Mouse (Mus musculus) erythroid progenitor cell, adult 5-6 weeks (primary cell): Measurements from ENCODE around the gene Abhd18. TPM values are rescaled to one million over a fixed set of nuclear protein-coding genes. Genes with fewer than 3 reads are reported as not detected.

Source experiments
- ATAC-seq: replicated peaks from 2 replicates; pipeline ENCODE4 v1.8.0; 2016; ENCODE audit warnings: moderate number of reproducible peaks, mild to moderate bottlenecking, moderate TSS enrichment, inconsistent platforms; ENCODE audit not compliant: poor library complexity, low FRiP score, severe bottlenecking
- total RNA-seq, 2 experiments: library from RNA; stranded (forward) in 1 of 2; stranded (reverse) in 1 of 2; fragments of 150-400 nt in 1 of 2; fragments of 186-747, 209-891 nt in 1 of 2; gene quantifications; 2 replicates each; pipeline versions ENCODE4 v1.2.3 to v1.2.4; 2015 to 2017; ENCODE audit warnings: low replicate concordance in 2 of 2

Gene Abhd18
- total RNA-seq, 2 experiments from 2014 or later, result 7.1 to 7.3 TPM

DNA sequence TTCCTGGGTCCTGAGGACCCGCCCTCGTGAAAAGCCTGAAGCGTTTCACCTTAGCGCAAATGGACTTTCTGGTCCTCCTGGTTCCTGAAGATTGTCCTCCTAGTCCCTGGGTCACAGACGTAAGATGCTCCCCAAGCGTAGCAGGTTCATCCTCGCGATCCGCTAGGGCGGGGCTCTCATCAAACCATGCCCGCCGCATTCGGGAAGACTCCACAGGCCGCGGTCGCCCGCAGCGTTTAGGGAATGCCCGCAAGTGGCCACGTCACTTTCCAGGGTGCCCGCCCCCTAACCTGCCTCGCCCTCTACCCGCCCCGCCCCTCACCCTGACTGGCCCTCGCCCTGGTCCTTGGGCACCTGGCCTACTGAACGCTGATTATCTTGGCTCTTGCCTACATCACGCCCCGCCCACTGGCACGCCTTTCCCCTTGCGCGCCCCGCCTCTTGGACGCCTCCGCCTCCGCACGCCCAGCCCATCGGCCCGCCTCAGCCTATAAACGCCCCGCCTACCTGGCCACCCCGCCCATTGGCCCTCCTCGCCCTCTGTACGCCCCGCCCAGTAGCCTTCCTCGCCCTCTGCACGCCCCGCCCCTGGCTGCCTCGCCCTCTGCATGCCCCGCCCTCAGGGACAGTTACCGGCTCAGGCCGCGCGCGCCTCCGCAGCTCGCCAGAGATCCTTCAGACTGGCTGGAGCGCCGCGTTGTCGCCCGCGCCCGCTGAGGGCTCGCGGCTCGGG, 102.6 kb downstream of the Abhd18 start, which contains the start of gene Larp1b:
TSS of gene Larp1b (plus strand) at position 659 of the 733 bp plus-strand sequence.
- ATAC-seq, result peak; percentile 85

DNA sequence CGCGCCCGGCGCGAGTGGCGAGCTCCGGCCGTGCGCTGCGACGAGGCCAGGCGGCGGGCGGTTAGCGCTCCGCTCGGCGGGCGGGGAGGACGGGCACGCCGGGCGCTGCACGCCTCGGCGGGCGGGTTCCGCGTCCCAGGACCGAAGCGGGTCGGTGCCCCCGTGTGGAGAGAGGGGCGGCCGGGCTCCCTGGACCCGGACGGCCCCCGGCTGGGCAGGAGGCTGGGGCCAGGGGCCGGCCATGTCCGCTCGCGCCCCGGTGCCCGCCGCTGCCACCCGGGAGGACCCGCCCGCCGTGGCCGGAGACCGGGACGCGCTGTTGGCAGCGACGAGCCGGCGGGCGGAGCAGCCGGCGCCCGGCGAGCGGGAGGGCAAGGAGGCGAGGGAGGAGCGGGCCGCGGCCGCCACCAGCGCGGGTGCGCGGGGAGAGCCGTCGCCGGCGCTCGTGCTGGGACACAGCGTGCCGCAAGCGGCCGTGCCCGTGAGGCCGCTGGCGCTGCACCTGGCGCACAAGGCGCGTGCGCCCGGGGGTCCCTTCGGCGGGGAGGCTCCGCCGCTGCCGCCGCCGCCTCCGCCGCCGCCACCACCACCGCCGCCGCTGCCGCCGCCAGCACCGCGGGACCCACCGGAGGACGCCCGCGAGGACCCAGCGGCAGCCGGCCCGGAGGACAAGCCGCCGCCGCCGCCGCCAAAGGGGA, 103.3 kb downstream of the Abhd18 start:
- peak; percentile 12; the same call in 1 of the 2 replicates for ATAC-seq

DNA sequence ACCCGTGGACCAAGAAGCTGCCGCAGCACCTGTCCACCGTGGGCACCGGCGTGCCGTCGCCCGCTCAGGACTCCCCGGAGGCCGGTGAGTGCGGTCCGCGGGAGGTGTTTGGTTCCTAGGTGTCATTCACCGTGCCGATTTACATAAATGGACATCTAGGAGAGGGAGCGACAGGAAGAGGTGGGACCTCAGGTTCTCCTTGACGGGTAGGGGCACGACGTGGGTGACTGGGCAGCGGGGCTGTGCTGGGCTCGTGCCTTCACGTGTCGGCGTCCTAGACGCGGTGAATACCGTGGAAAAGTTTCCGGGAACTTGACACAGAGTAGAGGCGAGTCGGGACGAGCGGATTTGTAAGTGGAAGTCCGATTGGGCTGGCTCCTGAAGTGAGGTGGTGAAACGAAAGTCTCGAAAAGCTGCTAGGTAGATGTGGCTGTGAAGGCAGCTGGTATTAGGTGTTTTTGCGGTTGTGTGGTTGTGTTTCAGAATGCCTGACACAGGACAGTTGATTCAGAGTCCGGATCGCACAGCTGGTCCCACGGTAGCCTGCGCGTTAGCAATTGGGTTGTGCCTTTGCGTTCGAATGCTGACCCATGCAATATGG, 103.9 kb downstream of the Abhd18 start:
- peak; percentile 32 for ATAC-seq

DNA sequence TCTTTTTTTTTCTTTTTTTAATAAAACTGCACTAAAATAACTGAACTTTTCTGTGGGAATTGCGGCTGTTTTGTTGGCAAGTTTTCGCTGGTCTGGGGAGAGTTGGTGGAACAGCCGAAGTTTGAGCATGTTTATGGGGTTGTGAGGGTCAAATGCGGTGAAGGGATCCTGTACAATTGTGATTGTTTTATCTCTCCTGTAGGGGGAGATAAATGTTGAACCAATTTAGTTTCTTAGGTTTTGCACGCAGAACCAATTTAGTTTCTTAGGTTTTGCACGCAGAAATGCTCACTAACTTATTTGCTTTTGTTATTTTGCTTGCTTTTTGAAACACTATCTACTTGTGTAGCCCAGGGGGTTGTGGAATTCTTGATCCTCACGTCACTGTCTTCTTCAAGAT, 104.6 kb downstream of the Abhd18 start:
- ATAC-seq, result 0 out of 2 replicates have a peak, but pooled peaks have one; percentile 12

DNA sequence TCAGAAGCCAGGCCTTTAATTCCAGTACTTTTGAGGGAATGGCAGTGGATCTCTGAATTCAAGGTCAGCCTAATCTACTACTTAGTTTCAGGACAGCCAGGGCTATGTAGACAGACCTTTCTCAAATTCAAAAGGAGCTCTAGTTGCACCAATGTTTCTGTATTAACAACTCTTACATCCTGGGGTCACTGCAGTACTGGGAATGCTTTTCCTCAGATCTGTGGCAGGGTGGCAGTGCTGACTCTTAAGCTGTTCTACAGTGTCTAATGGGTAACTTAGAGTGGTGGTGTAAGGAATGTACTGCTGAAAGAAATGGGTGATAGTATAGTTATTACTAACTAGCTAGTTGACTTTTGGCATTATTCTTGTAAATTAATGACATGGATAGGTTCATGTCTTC, 105.8 kb downstream of the Abhd18 start:
- no peak for ATAC-seq

DNA sequence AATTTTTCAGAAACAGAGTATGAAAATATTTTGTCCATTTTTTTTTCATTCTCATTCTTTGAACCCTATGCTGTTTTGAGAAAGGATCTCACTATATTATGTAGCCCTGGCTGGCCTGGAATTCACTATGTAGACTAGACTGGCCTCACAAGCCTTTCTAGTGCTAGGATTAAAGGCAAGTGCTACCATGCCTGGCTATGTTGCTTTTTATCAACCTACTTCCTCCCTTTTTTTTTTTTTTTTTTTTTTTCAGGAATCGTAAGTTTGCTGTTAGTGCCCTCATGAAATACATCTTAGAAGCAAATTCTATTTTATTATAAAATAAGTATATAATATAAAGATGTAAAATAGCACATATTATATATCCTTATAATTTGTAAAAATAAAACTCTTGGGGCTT, 108.0 kb downstream of the Abhd18 start:
- ATAC-seq, result no peak

DNA sequence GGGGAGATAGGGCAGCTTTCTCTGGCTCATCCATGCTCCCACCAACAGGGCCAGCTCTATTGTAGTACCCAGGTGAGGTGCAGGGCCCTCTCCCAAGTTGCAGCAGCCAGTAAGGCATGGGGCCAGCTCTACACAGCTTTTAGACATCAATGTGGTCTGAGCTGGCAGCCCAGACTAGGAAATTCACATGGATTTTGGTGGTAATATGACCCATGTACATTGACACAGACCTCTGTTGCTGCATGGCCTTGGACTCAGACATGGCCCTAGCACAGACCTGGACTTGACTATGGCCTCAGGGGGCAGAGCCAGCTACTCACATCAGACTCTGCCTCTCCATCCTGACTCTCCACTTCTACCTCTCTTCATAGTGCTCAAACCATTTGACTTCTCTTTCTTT, 112.1 kb downstream of the Abhd18 start:
- peak; percentile 39; the same call in 1 of the 2 replicates for ATAC-seq

DNA sequence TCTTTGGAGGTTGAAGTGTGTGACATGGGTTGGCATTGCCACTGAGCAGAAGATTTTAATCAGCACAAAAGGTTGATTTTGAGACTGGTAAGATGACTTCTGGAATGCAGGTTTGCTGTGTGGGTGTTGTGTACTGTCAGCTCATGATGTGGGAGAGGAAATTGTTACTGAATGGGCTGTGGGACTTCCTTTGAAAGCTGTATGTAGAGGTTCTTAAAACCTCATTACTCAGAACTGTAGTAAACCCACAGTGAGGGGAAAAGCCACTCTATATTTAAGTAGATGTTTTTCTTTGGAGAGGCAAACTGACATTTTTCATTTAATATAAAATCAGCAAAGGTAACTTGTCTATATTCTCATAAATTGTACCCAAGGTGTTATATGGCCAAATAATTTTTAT, 134.0 kb downstream of the Abhd18 start:
- ATAC-seq, result no peak

DNA sequence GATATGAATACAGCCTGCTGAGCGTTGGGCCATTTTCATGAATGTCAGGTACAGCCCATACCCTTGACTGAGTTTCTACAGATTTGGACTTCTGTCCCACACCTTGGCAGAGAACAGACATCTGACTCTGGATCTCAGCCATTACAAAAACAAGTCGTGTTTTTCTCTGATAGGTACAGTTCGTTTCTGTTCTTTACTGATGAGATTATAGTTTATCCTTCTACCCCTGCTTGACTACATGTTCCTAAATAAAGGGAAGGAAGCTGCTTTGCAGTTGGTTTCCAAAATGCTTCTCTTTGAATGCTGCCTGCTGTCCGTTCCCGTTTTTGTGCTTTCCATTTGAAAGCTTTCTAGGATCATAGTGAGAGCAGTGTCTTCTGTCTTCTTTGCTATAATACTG, 140.8 kb downstream of the Abhd18 start:
- ATAC-seq, result no peak

Other genes with a start within 250 kb of the Abhd18 start
- gene Slc25a31, start 138.1 kb upstream of the Abhd18 start, total RNA-seq (2015; ENCODE audit: low replicate concordance), result not detected in 2 replicates
- gene Slc25a31, start 138.1 kb upstream of the Abhd18 start, total RNA-seq (2017; ENCODE audit: low replicate concordance), result not detected in 2 replicates
- 84.3 and 85.8 TPM in 2 replicates for gene Hspa4l, start 102.5 kb upstream of the Abhd18 start, total RNA-seq (2015; ENCODE audit: low replicate concordance)
- gene Hspa4l, start 102.5 kb upstream of the Abhd18 start, total RNA-seq (2017; ENCODE audit: low replicate concordance), result 58.1 and 152 TPM in 2 replicates
- 142 and 182 TPM in 2 replicates for gene Plk4, start 47.0 kb upstream of the Abhd18 start, total RNA-seq (2015; ENCODE audit: low replicate concordance)
- 197 and 209 TPM in 2 replicates for gene Plk4, start 47.0 kb upstream of the Abhd18 start, total RNA-seq (2017; ENCODE audit: low replicate concordance)
- 9.0 and 15.5 TPM in 2 replicates for gene Mfsd8, start 84 bp upstream of the Abhd18 start, total RNA-seq (2015; ENCODE audit: low replicate concordance)
- gene Mfsd8, start 84 bp upstream of the Abhd18 start, total RNA-seq (2017; ENCODE audit: low replicate concordance), result 6.9 and 9.7 TPM in 2 replicates
- gene 1700034I23Rik, start 55.6 kb downstream of the Abhd18 start, total RNA-seq (2015; ENCODE audit: low replicate concordance), result not detected in 2 replicates
- not detected in 2 replicates for gene 1700034I23Rik, start 55.6 kb downstream of the Abhd18 start, total RNA-seq (2017; ENCODE audit: low replicate concordance)
- gene Larp1b, start 102.9 kb downstream of the Abhd18 start, total RNA-seq (2015; ENCODE audit: low replicate concordance), result 121 and 173 TPM in 2 replicates
- gene Larp1b, start 102.9 kb downstream of the Abhd18 start, total RNA-seq (2017; ENCODE audit: low replicate concordance), result 141 and 227 TPM in 2 replicates
- 42.8 and 54.4 TPM in 2 replicates for gene Pgrmc2, start 236.1 kb downstream of the Abhd18 start, total RNA-seq (2015; ENCODE audit: low replicate concordance)
- 32.1 and 42.9 TPM in 2 replicates for gene Pgrmc2, start 236.1 kb downstream of the Abhd18 start, total RNA-seq (2017; ENCODE audit: low replicate concordance)